Mouse (Mus musculus) thymus, adult 2 months (tissue): ENCODE results near the gene Kcnc4.

Source experiments
- CTCF ChIP-seq: fragments of 200-500 bp; IDR thresholded peaks from 2 replicates; pipeline ENCODE4 v1.5.1; 2012; ENCODE audit warnings: mild to moderate bottlenecking, control low read depth, low read length, moderate library complexity, borderline replicate concordance; ENCODE audit not compliant: control insufficient read depth, poor library complexity, insufficient read depth; ENCODE audit errors: extremely low read depth
- POLR2A ChIP-seq: fragments of 200-500 bp; IDR thresholded peaks from 2 replicates; pipeline ENCODE4 v1.6.1; 2012; ENCODE audit warnings: mild to moderate bottlenecking, low read length, control low read depth, moderate library complexity; ENCODE audit not compliant: control insufficient read depth, poor library complexity, insufficient read depth; ENCODE audit errors: extremely low read depth

DNA sequence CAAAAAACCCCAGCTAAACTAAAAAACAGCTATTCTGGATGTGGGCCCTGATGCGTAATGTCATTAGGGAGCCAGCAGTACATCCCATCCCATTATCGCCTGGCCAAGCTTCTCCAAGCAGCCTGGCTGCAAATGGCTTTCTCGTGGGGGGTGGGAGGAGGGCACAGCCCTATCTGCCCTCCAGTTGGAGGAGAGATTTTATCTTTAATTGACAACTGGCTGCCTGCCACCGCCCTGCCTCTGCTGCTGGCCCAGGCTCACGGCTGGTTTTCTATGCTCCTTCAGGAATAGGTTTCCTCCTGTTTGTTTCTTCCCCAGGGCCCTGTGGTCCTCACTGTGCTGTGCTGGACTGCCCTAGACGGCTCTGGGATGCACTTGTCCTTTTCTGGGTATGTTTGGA lies 22.9 kb downstream of the Kcnc4 start:
- TF ChIP-seq POLR2A (no peak), CTCF (no peak)
